Mouse (Mus musculus): ENCODE measurements around the gene Apoa2. TPM values are rescaled to one million over a fixed set of nuclear protein-coding genes. Genes with fewer than 3 reads are reported as not detected.

The Apoa2 gene
- 84.7 and 123 TPM in 2 replicates for polyA plus RNA-seq (2015; fragmentation: Nextera tagmentation; extraction: Ambion mirVana)

- Histone ChIP-seq H3K4me3 (replicated peaks) (no peak within 1 kb of the TSS), H3K36me3 (no peaks in the 10 kb centered on the region), H3K9ac (0 out of 2 replicates have a peak within 1 kb of the TSS, but pooled peaks have one; percentile 13), H3K27me3 (replicated peaks) (no peaks in the 10 kb centered on the region), H3K4me1 (replicated peaks) (peaks cover 9% of the 10 kb centered on the region), H3K4me2 (replicated peaks) (no peak within 1 kb of the TSS), H3K27ac (no peak within 1 kb of the TSS), H3K9me3 (no peaks in the 10 kb centered on the region)
- no peak for ATAC-seq
- 61% methylated on average over 5 of the region's 5 CpGs for WGBS
Measured at GRCm38 (mm10) chr1:171224857-171225256, at the start of gene Apoa2. Gene Apoa2, plus strand, starts transcription at chr1:171225054.

- H3K9me3 ChIP-seq, result no peaks in the 10 kb centered on the region
- H3K27me3 ChIP-seq (replicated peaks), result no peaks in the 10 kb centered on the region
- H3K4me3 ChIP-seq (replicated peaks), result no peak overlapping the region
- no peak overlapping the region for H3K27ac ChIP-seq
- WGBS, result 64% methylated on average over 5 of the region's 5 CpGs
- 0 out of 2 replicates have a peak, but pooled peaks cover 6% of the 10 kb centered on the region for H3K4me1 ChIP-seq (replicated peaks)
- H3K36me3 ChIP-seq, result no peaks in the 10 kb centered on the region
- no peak for ATAC-seq
- no peak overlapping the region for H3K4me2 ChIP-seq (replicated peaks)
- no peak overlapping the region for H3K9ac ChIP-seq
Measured at GRCm38 (mm10) chr1:171179487-171180171, 45.2 kb upstream of the Apoa2 start.

DNA sequence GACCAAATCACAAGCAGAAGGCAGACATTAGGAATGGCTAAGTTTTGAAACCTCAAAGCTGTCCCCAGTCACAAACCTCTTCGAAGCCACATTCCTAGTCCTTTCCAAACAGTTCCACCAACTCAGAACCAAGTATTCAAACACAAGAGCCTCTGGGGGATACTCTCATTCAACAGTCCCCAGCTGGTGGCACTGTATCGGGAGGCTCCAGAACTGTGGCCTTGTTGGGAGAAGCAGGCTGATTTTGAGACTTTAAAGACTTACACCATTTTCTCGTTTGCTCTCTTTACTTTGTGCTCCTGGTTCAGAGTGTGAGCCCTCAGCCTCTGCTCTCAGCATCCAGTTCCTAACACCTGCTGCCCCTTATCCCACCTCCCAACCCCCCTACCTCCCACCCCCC, 41.8 kb upstream of the Apoa2 start:
- Histone ChIP-seq H3K4me2 (replicated peaks) (no peak overlapping the region), H3K36me3 (no peaks in the 10 kb centered on the region), H3K9me3 (no peaks in the 10 kb centered on the region), H3K27me3 (replicated peaks) (no peaks in the 10 kb centered on the region), H3K9ac (no peak overlapping the region), H3K4me1 (replicated peaks) (peaks cover 11% of the 10 kb centered on the region; the same call in 1 of the 2 replicates), H3K27ac (no peak overlapping the region), H3K4me3 (replicated peaks) (no peak overlapping the region)
- 75% methylated on average over 3 of the region's 3 CpGs for WGBS
- ATAC-seq, result no peak

DNA sequence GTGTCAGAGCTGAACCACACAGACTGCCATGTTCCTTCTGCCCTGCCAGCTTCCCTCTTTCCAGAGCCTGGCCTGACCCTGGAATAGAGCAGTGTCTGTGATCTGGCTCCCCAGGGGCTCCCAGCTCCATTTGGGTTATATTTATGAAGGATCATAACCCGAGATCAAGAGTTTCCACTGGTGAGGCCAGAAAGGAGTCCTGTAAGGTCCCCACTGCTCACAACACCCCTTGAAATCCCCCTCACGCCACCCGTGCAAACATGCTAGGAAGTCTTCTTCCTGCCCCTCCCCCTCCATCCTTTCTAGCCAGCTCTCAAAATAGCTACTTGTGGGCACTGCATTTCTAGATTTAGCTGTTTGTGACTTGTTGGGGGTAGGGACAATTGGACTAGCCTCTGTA, 41.2 kb upstream of the Apoa2 start:
- ATAC-seq, result no peak

DNA sequence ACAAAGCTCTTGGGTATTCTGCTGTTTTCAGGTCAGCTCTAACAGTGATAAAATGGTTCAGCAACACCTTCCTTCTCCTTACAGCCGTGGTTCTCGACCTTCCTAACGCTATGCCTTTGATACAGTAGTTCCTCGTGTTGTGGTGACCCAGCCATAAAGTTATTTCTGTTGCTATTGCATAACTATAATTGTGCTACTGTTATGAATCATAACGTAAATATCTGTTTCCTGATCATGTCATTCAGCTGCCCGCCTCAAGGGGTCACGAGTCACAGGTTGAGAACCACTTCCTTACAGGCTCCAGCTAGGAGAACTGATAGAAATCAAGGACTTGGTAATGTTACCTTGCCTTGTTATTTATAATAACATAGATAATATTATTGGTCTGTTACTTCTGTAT, 40.5 kb upstream of the Apoa2 start:
- Histone ChIP-seq H3K4me3 (replicated peaks) (no peak overlapping the region), H3K27me3 (replicated peaks) (no peaks in the 10 kb centered on the region), H3K27ac (no peak overlapping the region), H3K4me1 (replicated peaks) (peaks cover 20% of the 10 kb centered on the region), H3K4me2 (replicated peaks) (no peak overlapping the region), H3K9me3 (no peaks in the 10 kb centered on the region), H3K9ac (no peak overlapping the region), H3K36me3 (no peaks in the 10 kb centered on the region)
- 45% methylated on average over 7 of the region's 7 CpGs for WGBS
- ATAC-seq, result peak; percentile 86

More for the DNA sequence above, 41.2 kb upstream of the Apoa2 start:
- H3K9me3 ChIP-seq, result no peaks in the 10 kb centered on the region
- H3K27ac ChIP-seq, result no peak overlapping the region
- H3K4me3 ChIP-seq (replicated peaks), result no peak overlapping the region
- no peak overlapping the region for H3K4me2 ChIP-seq (replicated peaks)
- H3K27me3 ChIP-seq (replicated peaks), result no peaks in the 10 kb centered on the region
- H3K4me1 ChIP-seq (replicated peaks), result peaks cover 14% of the 10 kb centered on the region; the same call in 1 of the 2 replicates
- H3K9ac ChIP-seq, result no peak overlapping the region
- no peaks in the 10 kb centered on the region for H3K36me3 ChIP-seq
- WGBS, result 58% methylated on average over 3 of the region's 3 CpGs

DNA sequence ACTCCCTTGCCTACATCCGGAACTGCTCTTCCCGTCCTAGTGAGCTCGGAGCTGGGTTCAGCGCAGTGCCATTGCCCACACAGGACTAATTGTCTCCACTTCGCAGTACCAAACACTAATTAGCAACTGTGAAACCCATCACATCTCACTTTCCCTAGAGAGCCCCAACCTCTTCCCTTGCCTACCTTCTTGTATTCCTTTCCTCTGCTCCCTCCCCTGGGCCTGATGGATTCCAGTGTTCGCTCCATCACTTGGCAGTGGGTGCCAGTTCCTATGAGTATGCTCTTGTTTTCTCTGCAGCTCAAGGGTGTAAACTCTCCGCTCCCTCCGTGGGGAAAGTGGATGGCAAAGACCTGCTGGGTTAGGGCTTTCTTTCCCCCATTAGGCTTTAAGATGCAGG, 39.2 kb upstream of the Apoa2 start:
- Histone ChIP-seq H3K4me3 (replicated peaks) (no peak overlapping the region), H3K36me3 (no peaks in the 10 kb centered on the region), H3K9me3 (no peaks in the 10 kb centered on the region), H3K27ac (no peak overlapping the region), H3K4me2 (replicated peaks) (no peak overlapping the region), H3K27me3 (replicated peaks) (no peaks in the 10 kb centered on the region), H3K9ac (no peak overlapping the region), H3K4me1 (replicated peaks) (peaks cover 26% of the 10 kb centered on the region)
- WGBS, result 63% methylated on average over 8 of the region's 8 CpGs
- ATAC-seq, result no peak

DNA sequence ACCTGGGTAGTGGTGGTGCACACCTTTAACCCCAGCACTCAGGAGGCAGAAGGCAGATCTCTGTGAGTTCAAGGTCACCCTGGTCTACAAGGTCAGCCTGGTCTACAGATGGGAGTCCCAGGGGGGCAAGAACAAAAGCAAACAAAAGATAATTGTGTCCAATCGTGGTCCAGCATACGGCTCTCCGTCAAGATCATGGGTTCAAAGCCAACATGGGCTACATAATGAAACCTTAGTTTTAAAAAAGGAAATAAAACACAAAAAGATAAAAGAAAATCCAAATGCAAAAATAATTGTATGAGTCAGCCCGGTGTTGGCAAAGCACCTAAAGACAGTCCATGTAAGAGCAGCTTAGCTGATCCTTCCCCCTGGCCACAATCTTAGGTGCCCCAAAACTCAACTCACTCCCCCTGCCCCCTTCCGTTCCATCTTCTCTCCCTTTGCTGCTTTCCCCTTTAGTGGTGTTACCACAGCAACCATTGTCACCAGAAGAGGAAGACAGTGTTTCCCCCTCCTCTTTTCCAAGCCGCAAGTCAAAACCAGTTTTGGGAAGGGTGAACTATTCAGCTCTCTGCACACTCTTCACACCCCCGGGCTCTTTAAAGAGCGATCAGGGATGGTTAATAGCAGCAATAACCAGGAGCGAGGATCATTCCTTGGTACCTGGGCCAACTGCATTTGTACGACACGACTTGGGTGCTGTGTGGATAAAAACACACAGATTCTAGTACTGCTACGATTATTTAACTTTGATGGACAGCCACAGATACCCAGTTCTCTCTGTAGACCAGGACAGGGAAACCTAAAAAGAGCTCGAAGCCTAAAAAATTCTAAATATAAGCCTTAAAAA, 36.8 kb upstream of the Apoa2 start:
- no peaks in the 10 kb centered on the region for H3K36me3 ChIP-seq
- peaks cover 30% of the 10 kb centered on the region for H3K4me1 ChIP-seq (replicated peaks)
- no peak overlapping the region for H3K9ac ChIP-seq
- WGBS, result 72% methylated on average over 13 of the region's 13 CpGs
- H3K27me3 ChIP-seq (replicated peaks), result no peaks in the 10 kb centered on the region
- H3K27ac ChIP-seq, result no peak overlapping the region
- ATAC-seq, result no peak
- no peak overlapping the region for H3K4me2 ChIP-seq (replicated peaks)
- no peak overlapping the region for H3K4me3 ChIP-seq (replicated peaks)
- H3K9me3 ChIP-seq, result no peaks in the 10 kb centered on the region

DNA sequence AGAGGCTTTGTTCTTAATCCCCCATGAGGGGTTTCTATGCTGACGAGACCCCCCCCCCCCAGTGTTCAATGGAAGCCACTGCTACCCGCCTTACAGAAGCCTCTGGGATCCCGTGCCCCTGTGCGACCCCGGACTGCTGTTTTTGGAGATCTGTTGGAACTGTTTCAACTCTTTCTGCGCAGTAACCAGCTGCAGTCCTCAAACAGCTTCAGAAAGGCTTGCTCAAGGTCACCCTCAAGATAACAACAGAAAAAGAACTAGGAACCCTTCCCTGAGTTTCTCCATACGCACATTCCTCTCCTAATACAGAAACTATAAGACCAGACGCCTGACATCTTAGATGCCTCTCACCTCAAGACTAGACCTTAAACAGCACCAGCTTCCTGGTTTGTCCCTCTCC, 35.8 kb upstream of the Apoa2 start:
- no peaks in the 10 kb centered on the region for H3K9me3 ChIP-seq
- H3K27me3 ChIP-seq (replicated peaks), result peaks cover under 1% of the 10 kb centered on the region; the same call in 1 of the 2 replicates
- H3K9ac ChIP-seq, result no peak overlapping the region
- H3K4me2 ChIP-seq (replicated peaks), result peak overlapping the region; percentile 20; the same call in 1 of the 2 replicates
- 21% methylated on average over 8 of the region's 8 CpGs for whole genome bisulfite sequencing
- H3K36me3 ChIP-seq, result no peaks in the 10 kb centered on the region
- peaks cover 34% of the 10 kb centered on the region for H3K4me1 ChIP-seq (replicated peaks)
- H3K4me3 ChIP-seq (replicated peaks), result no peak overlapping the region
- no peak overlapping the region; the same call in 1 of the 2 replicates for H3K27ac ChIP-seq
- ATAC-seq, result peak; percentile 19

DNA sequence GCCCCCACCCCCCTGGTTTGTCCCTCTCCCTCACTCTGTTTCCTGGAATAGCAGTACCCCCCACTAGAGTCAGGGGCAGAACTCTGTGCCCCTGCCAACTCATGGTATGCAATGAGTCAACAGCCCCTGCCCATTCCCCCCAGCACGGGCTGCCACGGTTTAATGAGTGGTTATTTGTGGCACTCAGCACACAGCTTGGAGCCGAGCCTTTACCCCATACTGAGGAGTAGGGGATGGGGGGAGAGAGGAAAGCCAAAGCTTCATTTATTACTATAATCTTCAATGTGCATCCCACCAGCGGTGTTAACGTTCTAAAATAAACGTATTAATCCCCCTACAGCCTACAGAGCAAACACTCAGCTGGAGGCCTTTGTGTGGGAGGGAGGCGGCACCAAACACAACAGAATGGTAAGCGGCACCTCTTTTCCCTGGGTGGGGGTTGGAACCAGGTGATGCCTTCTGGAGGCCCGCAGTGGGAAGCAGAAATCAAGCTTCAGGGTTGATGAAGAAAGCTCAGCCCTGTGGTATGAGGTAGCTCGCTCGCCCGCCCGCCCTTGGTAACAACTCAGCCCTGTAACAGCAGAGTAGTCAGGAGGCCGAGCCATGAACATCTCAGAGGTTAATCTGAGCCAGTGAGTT, 35.3 kb upstream of the Apoa2 start:
- H3K27ac ChIP-seq, result no peak overlapping the region
- 49% methylated on average over 14 of the region's 14 CpGs for WGBS
- H3K4me1 ChIP-seq (replicated peaks), result peaks cover 35% of the 10 kb centered on the region
- H3K9ac ChIP-seq, result no peak overlapping the region
- H3K4me3 ChIP-seq (replicated peaks), result no peak overlapping the region
- peak overlapping the region; percentile 20; the same call in 1 of the 2 replicates for H3K4me2 ChIP-seq (replicated peaks)
- H3K36me3 ChIP-seq, result no peaks in the 10 kb centered on the region
- no peaks in the 10 kb centered on the region for H3K9me3 ChIP-seq
- H3K27me3 ChIP-seq (replicated peaks), result peaks cover 5% of the 10 kb centered on the region; the same call in 1 of the 2 replicates
- ATAC-seq, result peak; percentile 42; the same call in 1 of the 2 replicates

DNA sequence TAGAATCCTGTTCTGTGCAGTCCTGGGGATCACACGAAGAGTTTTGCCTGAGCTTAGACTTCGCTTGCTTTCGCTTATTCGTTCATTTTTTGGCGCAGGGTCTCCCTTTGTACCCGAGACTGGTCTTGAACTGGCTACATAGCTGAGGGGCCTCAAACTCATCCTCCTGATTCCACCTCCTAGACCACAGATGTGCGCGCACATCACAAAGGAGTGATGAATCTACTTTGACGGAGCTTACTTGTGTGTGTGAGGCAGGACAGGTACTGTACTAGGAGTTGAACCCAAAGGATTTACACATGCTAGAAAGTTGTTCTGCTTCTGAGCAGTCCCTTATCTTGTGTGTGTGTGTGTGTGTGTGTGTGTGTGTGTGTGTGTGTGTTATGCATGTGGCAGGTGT, 34.0 kb upstream of the Apoa2 start:
- peaks cover 37% of the 10 kb centered on the region for H3K4me1 ChIP-seq (replicated peaks)
- 95% methylated on average over 9 of the region's 9 CpGs for WGBS
- H3K4me2 ChIP-seq (replicated peaks), result no peak overlapping the region
- H3K36me3 ChIP-seq, result no peaks in the 10 kb centered on the region
- H3K9me3 ChIP-seq, result no peaks in the 10 kb centered on the region
- no peak for ATAC-seq
- no peak overlapping the region for H3K27ac ChIP-seq
- H3K27me3 ChIP-seq (replicated peaks), result peaks cover 12% of the 10 kb centered on the region
- H3K9ac ChIP-seq, result no peak overlapping the region
- no peak overlapping the region for H3K4me3 ChIP-seq (replicated peaks)

- WGBS, result 38% methylated on average over 10 of the region's 10 CpGs
- H3K9me3 ChIP-seq, result no peaks in the 10 kb centered on the region
- peaks cover 17% of the 10 kb centered on the region for H3K27me3 ChIP-seq (replicated peaks)
- peaks cover 41% of the 10 kb centered on the region for H3K4me1 ChIP-seq (replicated peaks)
- no peak overlapping the region for H3K9ac ChIP-seq
- no peak overlapping the region for H3K4me3 ChIP-seq (replicated peaks)
- ATAC-seq, result no peak
- H3K4me2 ChIP-seq (replicated peaks), result no peak overlapping the region
- no peak overlapping the region for H3K27ac ChIP-seq
- no peaks in the 10 kb centered on the region for H3K36me3 ChIP-seq
Measured at GRCm38 (mm10) chr1:171192283-171192682, 32.6 kb upstream of the Apoa2 start.
